Mouse (Mus musculus): ENCODE measurements at regions not wholly inside any gene's neighbourhood (a gene's known extent, or its start where the extent isn't known, plus 50 kb on each side); places are given as distances from the start of the nearest gene placed in this dataset.

DNA sequence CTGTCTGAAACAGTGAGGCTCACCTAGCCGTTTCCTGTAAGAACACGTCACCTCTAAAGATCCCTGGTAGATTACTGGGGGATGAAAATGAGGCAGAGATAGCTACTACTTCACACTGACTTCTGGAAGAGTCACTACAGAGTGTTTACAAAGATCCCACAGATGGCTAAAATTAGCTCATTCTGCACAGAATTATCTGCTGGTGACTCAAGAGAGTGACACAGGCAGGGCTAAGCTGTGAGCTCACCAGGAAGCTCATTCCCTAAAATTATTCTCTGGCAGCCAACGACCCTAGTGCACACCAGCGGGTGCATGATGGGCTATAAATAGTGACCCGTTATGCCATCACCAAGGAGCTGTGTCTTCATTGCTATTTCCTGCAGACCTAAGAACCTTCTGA is 53.2 kb upstream of the Ddah1 start:
- Histone ChIP-seq H3K36me3 (replicated peaks; ENCODE audit: control insufficient read depth, insufficient read depth) (no peaks in the 10 kb centered on the region), H3K27me3 (ENCODE audit: control insufficient read depth, insufficient read depth, low read length) (no peaks in the 10 kb centered on the region), H3K9me3 (ENCODE audit: control insufficient read depth, low read length) (no peaks in the 10 kb centered on the region), H3K4me3 (replicated peaks; ENCODE audit: low read length) (no peak overlapping the region), H3K9ac (no peak overlapping the region), H3K4me2 (replicated peaks) (no peak overlapping the region), H3K27ac (no peak overlapping the region), H3K4me1 (replicated peaks; ENCODE audit: control insufficient read depth, insufficient read depth, low read length) (peaks cover 4% of the 10 kb centered on the region; the same call in 1 of the 2 replicates)
- 80% methylated on average over 5 of the region's 5 CpGs for WGBS
- ATAC-seq (ENCODE audit: low FRiP score) = no peak
- no peak for DNase-seq (ENCODE audit: low spot score)

DNA sequence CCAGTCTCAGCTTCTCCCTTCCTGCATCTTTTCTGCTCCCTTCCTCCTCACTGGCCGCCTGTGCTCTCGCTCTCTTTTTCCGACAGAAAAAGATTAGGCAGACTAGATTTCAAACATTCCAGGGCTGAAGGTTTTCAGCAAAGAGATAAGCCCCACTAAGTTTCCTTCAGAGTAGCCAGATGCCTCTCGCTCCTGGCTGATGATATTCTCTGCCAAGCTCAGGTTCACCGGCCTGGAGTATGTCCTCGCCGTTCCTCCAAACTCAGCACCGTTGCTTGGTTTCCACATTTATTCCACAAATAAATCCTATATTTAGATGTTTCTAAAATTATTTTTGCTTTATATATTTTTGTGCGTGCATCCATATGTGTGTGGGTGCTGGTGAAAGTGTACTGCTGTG is 54.3 kb upstream of the Ccn1 start:
- Histone ChIP-seq H3K4me3 (replicated peaks; ENCODE audit: low read length) (no peak overlapping the region), H3K9ac (no peak overlapping the region), H3K36me3 (replicated peaks; ENCODE audit: control insufficient read depth, insufficient read depth) (no peaks in the 10 kb centered on the region), H3K27ac (no peak overlapping the region), H3K4me2 (replicated peaks) (no peak overlapping the region), H3K27me3 (ENCODE audit: control insufficient read depth, insufficient read depth, low read length) (no peaks in the 10 kb centered on the region), H3K4me1 (replicated peaks; ENCODE audit: control insufficient read depth, insufficient read depth, low read length) (peaks cover 4% of the 10 kb centered on the region; the same call in 1 of the 2 replicates), H3K9me3 (ENCODE audit: control insufficient read depth, low read length) (no peaks in the 10 kb centered on the region)
- ATAC-seq (ENCODE audit: low FRiP score) = no peak
- 71% methylated on average over 9 of the region's 9 CpGs for WGBS
- DNase-seq (ENCODE audit: low spot score) = no peak

DNA sequence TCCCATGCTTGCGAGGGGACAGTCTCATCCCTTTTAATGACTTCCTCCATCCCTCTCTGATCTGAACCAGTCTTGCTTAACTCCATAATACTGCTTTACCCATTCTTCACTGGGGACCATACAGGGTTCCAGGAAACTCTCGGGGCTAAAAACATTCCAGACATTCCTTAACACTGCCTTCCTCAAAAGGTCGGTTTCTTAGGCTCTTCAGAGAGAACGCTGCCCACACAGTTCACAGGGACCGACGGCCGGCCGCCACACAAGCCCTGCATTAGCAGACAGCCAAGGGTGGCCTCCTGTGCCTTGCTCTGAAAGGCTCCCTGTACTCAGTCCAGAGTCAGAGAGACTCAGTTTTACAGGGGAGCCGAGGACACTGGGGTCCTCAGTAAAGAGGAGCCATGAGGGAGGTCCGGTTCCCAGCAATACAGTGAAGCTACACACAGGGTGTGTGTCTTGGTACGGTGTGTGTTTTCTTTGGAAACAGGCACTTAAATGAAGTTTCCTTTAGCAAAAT is 53.7 kb upstream of the Ccn1 start:
- ATAC-seq (ENCODE audit: low FRiP score) = peak; percentile 69; the same call in 1 of the 2 replicates
- 11% methylated on average over 11 of the region's 11 CpGs for WGBS
- Histone ChIP-seq H3K9ac (0 out of 2 replicates have a peak overlapping the region, but pooled peaks have one; percentile 16), H3K27me3 (ENCODE audit: control insufficient read depth, insufficient read depth, low read length) (no peaks in the 10 kb centered on the region), H3K4me3 (replicated peaks; ENCODE audit: low read length) (no peak overlapping the region), H3K4me2 (replicated peaks) (no peak overlapping the region), H3K4me1 (replicated peaks; ENCODE audit: control insufficient read depth, insufficient read depth, low read length) (peaks cover 4% of the 10 kb centered on the region; the same call in 1 of the 2 replicates), H3K9me3 (ENCODE audit: control insufficient read depth, low read length) (no peaks in the 10 kb centered on the region), H3K27ac (no peak overlapping the region), H3K36me3 (replicated peaks; ENCODE audit: control insufficient read depth, insufficient read depth) (no peaks in the 10 kb centered on the region)
- DNase-seq (ENCODE audit: low spot score) = no peak

DNA sequence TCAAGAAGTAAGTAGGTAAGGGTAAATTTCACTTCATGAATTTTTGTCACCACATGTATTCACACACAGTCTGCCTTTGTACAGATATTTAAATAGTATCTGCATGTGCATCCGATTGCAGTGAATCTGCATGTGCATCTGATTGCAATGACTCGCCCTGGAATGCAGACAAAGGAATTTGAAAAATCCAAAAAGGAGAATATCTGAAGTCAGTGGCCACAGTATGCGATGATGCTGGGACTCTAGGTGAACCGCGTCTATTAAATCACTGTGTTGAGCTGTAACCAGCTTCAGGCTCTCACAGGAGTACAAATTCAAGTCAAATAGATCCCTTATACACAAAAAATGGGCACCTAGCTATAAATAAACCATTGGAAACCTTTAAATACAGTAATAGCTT is 53.0 kb upstream of the Ccn1 start:
- H3K4me2 ChIP-seq (replicated peaks) = no peak overlapping the region
- H3K4me3 ChIP-seq (replicated peaks; ENCODE audit: low read length) = no peak overlapping the region
- ATAC-seq (ENCODE audit: low FRiP score) (no peak), DNase-seq (ENCODE audit: low spot score) (no peak)
- H3K27ac ChIP-seq = no peak overlapping the region
- no peaks in the 10 kb centered on the region for H3K9me3 ChIP-seq (ENCODE audit: control insufficient read depth, low read length)
- H3K27me3 ChIP-seq (ENCODE audit: control insufficient read depth, insufficient read depth, low read length) = no peaks in the 10 kb centered on the region
- peaks cover 4% of the 10 kb centered on the region; the same call in 1 of the 2 replicates for H3K4me1 ChIP-seq (replicated peaks; ENCODE audit: control insufficient read depth, insufficient read depth, low read length)
- no peak overlapping the region for H3K9ac ChIP-seq
- 63% methylated on average over 5 of the region's 5 CpGs for WGBS
- H3K36me3 ChIP-seq (replicated peaks; ENCODE audit: control insufficient read depth, insufficient read depth) = no peaks in the 10 kb centered on the region

DNA sequence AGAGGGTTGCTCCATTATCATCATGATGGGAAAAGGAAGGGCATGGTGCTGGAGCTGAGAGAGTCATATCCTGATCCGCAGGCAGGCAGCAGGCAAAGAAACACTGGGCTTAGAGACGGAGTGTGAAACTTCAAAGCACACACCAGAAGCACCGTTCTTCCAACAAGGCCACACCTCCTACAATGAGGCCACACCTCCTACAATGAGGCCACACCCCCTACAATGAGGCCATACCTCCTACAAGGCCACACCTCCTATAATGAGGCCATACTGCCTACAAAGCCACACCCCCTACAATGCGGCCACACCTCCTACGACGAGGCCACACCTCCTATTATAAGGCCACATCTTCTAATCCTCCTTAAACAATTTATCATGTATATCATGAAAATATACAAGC is 52.2 kb upstream of the Ccn1 start:
- Histone ChIP-seq H3K27me3 (ENCODE audit: control insufficient read depth, insufficient read depth, low read length) (no peaks in the 10 kb centered on the region), H3K27ac (no peak overlapping the region), H3K4me1 (replicated peaks; ENCODE audit: control insufficient read depth, insufficient read depth, low read length) (peaks cover 4% of the 10 kb centered on the region; the same call in 1 of the 2 replicates), H3K4me2 (replicated peaks) (no peak overlapping the region), H3K9me3 (ENCODE audit: control insufficient read depth, low read length) (no peaks in the 10 kb centered on the region), H3K36me3 (replicated peaks; ENCODE audit: control insufficient read depth, insufficient read depth) (no peaks in the 10 kb centered on the region), H3K4me3 (replicated peaks; ENCODE audit: low read length) (no peak overlapping the region), H3K9ac (no peak overlapping the region)
- ATAC-seq (ENCODE audit: low FRiP score) = no peak
- WGBS = 83% methylated on average over 6 of the region's 6 CpGs
- DNase-seq (ENCODE audit: low spot score) = no peak

Data from hindbrain, embryonic 14.5 days (tissue).